Mouse (Mus musculus) adrenal gland, adult 2 months (tissue): ENCODE results near the gene Mcm7. TPM values are rescaled to one million over a fixed set of nuclear protein-coding genes. Genes with fewer than 3 reads are reported as not detected.
"Not testable (repeated sequence)": the region's sequence is repeated elsewhere in the genome, so short reads cannot be mapped to it uniquely, and the experiment has no call there.

Source experiments
- DNase-seq: peaks from one replicate; pipeline ENCODE4 v3.0.0; 2021
- long read RNA-seq: library from polyadenylated mRNA; stranded (forward); transcript quantifications from one replicate; pipeline ENCODE4 v2.0.0, GENCODE M21; 2021
- polyA plus RNA-seq: library from polyadenylated mRNA; depleted of rRNA; stranded (reverse); fragments of >200 nt; gene quantifications from 2 replicates; pipeline ENCODE4 v1.2.3, GENCODE M21; 2012; rRNA removed
- total RNA-seq, 2 experiments: library from RNA; stranded (reverse); gene quantifications; 2 replicates each; pipeline ENCODE4 v1.2.3; 2021

The Mcm7 gene
- total RNA-seq (10 to 100 TPM; 22.8 to 23.1 TPM), polyA plus RNA-seq (17.9 and 21.6 TPM in 2 replicates)
- long read RNA-seq, transcript Mcm7-201 (15 exons, 2,962 nt): major isoform, 16 of 38 reads
- long read RNA-seq, partial matches to known transcripts: 5 of 38 reads
- long read RNA-seq, other reads (novel, unspliced or antisense): 17 of 38 reads

DNA sequence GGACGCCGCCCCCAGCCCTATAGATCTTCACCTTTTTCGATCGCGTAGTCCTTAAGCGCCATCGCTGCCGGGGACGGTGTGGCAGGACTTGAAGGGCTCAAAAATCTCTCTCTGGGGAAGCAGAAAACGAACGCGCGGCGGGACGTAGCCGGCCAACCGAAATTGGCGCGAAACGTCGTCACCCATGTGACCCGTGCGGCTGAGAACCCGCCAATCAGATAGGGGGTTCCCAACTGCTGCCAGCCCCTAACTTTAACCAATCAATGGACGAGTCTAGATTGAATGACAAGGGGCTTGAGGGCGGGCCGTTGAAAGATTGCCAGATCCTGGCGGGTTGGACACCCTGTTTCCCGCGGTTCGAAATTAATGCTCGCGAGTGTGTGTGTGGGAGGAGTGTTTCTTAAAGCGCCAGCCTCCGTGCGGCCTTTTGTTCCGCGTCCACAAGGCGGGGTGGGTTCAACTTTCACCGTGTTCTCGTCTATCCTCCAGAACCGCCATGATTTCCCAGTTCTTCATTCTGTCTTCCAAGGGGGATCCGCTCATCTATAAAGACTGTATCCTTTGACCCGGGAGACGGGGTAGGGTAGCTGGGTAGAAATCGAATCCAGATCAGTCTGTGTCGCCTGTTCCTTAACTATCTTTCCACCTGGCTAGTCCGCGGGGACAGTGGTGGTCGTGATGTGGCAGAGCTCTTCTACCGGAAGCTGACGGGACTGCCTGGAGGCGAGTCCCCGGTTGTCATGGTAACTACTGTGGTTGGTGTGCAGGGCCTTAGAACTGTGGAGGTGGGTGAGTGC, at the start of gene Mcm7, which contains the start of gene Ap4m1:
Gene Mcm7, minus strand, starts transcription at position 728 of the 797 bp plus-strand sequence.
Gene Ap4m1, plus strand, starts transcription at position 308 of the 797 bp plus-strand sequence.
- peak; percentile 99 for DNase-seq

- no peak for DNase-seq
These were observed 47.6 kb upstream of the Mcm7 start for GRCm38 (mm10) chr5:138219864-138220263.

GRCm38 (mm10) chr5:138216632-138217031, 44.4 kb upstream of the Mcm7 start:
- DNase-seq: not testable (repeated sequence)

GRCm38 (mm10) chr5:138207873-138208272, 35.7 kb upstream of the Mcm7 start:
- DNase-seq: no peak

- peak; percentile 45 for DNase-seq
These were observed 35.0 kb upstream of the Mcm7 start for GRCm38 (mm10) chr5:138207253-138207652.

DNA sequence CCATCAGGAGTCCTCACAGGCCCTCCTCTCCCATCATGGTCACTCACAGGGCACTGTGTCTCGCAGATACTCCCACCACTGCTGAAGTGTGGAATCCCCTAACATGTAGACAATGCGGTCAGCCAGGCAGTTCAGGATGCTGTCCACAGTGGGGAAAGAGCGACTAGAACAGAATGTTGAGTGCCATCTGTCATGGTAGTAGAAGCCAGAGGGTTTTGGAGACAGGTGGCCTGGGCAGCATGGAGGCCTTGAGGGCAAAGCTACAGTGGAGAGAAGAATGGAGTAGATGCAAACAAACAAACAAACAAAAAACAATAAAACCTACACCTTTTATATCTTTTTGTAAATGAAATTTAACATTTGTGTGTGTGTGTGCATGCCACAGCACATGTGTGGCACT, 29.9 kb upstream of the Mcm7 start:
- no peak for DNase-seq

DNA sequence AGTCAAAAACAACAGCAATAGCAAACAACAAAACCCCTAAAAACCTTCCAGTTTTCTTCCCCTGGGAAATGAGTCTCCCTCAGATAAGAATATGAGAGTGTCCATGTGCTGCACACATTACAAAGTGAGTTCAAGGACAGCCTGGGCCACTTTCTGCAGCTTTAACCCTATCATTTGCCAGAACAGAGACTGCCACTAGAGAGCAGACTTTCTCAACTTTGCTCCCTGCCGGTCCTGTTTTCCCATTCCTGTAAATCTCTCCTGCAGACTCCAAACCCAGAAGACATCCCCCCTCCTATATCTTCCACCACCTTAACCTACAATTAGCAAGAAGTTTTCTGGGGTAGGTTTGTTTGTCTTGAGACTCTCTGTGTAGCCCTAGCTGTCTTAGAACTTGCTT, 27.4 kb upstream of the Mcm7 start:
- DNase-seq: peak; percentile 69

DNA sequence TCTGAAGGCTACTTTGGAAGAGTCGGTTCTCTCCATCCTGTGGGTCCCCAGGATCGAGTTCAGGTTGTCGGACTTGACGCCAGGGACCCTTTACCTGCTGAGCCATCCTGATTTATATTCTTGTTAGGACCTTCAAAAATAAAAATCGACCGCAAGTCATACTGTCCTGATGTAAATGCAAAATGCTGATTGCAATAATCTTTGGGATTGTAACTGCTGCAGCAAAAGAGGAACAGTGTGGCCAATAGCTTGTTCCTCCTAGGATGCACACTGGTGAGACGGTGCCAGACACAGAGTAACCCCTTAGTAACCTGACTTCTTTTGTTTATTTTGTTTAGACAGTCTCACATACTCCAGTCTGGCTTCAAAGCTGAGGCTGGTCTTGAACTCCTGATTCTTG, 23.2 kb upstream of the Mcm7 start:
- no peak for DNase-seq

GRCm38 (mm10) chr5:138194755-138195345, 22.6 kb upstream of the Mcm7 start:
- DNase-seq: no peak

GRCm38 (mm10) chr5:138193771-138194727, 21.8 kb upstream of the Mcm7 start, which contains the start of gene Mblac1:
TSS of gene Mblac1 (plus strand) at chr5:138194314.
- peak; percentile 91 for DNase-seq

DNA sequence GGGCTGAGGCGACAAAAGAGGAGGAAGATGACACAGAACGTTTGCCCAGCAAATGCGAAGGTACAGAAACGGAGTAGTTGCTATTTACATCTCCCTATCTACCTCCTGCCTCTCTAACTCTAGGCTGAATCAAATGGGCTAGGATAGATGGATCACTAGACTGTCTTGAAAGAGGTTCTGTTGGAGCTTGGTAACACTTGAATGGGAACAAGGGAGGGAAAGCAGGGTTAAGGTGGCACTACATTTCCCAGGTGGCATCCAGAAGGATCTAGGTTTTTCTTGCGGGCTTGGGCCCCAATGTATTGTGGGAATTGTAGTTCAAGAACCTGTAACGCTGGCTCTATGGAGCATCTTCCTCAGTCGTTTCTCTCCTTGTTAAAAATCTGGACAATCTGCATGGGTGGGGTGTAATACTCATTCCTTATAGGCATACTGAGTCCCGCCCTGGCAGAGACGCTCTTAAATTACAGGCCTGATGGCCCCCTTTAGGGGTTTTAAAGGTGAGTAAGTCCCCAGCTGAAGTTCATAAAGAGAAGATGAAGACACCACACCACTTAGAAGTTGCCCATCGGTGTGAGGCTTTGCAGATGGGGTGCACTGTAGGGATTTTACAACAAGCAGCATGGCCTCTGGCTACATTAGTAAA, 15.6 kb upstream of the Mcm7 start:
- DNase-seq: peak; percentile 83

- peak; percentile 86 for DNase-seq
These were observed 14.9 kb upstream of the Mcm7 start, which contains the start of the genes Taf6 and Cnpy4 for GRCm38 (mm10) chr5:138186950-138187638. TSS of gene Taf6 (minus strand) at chr5:138187451. TSS of gene Cnpy4 (plus strand) at chr5:138187485.

GRCm38 (mm10) chr5:138173217-138173616, 995 bp upstream of the Mcm7 start:
- DNase-seq: no peak

DNA sequence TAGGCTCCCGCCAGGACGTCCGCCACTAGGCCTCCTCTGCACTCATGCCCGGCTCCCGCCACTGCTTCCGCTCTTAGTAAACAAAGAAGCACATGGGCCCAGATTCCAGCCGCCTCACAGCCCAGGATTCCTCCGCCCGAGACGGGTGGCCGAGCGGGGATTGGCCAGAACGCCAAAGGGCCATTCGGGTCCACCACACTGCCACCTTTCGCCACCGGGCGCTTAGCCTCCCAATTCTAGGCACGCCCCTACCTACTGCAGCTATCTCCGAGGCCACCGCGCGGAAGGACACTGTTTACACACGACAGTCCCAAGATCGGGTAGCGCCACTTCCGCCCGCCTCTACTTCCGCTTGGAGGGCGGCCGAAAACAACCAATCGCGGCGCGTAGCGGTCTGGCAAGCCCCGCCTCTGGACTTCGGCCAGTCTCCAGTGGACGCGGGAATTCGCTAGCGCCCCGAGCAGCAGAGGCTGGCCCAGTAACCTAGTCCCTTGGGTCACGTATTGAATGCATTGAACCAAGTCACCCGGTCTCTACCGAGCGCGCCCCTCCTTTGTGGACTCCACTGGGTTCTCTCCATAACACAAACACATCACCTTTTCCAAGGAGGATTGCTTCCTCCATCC, 1.2 kb downstream of the Mcm7 start:
- DNase-seq: peak; percentile 97

DNA sequence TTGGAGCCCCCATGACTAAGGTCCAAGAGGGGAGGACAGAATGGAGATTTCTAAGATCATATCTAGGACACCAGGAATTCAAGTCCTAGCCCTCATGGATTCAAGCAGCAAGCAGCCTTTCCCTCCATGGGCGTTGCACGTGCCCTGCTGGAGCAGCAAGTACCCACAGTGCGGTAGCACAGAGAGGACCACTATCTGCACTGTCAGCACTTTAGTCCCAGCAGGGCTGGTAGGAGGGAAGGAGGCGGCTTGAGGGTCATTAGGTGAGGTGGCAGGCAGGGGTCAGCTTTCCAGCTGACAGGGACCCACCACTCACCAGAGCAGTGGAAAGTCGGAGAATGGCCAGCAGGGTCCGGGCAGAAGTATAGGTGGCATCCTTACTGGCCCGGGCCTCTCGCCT, 6.6 kb downstream of the Mcm7 start:
- no peak for DNase-seq

- DNase-seq: no peak
These were observed 8.6 kb downstream of the Mcm7 start for GRCm38 (mm10) chr5:138163610-138164009.

- no peak for DNase-seq
These were observed 9.2 kb downstream of the Mcm7 start for GRCm38 (mm10) chr5:138163046-138163445.

GRCm38 (mm10) chr5:138160842-138161665, 11.2 kb downstream of the Mcm7 start, which contains the start of gene Cops6:
TSS of gene Cops6 (plus strand) at chr5:138161071.
- DNase-seq: peak; percentile 96

- no peak for DNase-seq
These were observed 11.9 kb downstream of the Mcm7 start for GRCm38 (mm10) chr5:138160224-138160762.
